Comparison of ENCODE assay signal across 16 mouse cellular contexts in genomic region chr8:110362975-110363374, GRCm38 (mm10).
"Had no signal": no experiment of that assay in that cellular context is flagged by ENCODE, and none has a peak within 500 bp of the region (broad histone marks: within the 10 kb centered on the region; RNA-seq: fewer than 3 reads in every experiment).

No protein-coding gene starts in this region.

- H3K4me1 ChIP-seq: neural tube, embryonic 13.5 days; neural tube, embryonic 15.5 days; stomach, embryonic 15.5 days had no signal

- H3K4me2 ChIP-seq: neural tube, embryonic 13.5 days; neural tube, embryonic 15.5 days; stomach, embryonic 15.5 days had no signal

- H3K27me3 ChIP-seq: neural tube, embryonic 13.5 days; neural tube, embryonic 15.5 days; stomach, embryonic 15.5 days had no signal

- H3K9me3 ChIP-seq: neural tube, embryonic 13.5 days; neural tube, embryonic 15.5 days; stomach, embryonic 15.5 days had no signal

- H3K4me3 ChIP-seq: neural tube, embryonic 13.5 days; neural tube, embryonic 15.5 days; stomach, embryonic 15.5 days had no signal

- H3K9ac ChIP-seq: neural tube, embryonic 13.5 days; neural tube, embryonic 15.5 days; stomach, embryonic 15.5 days had no signal

- DNase-seq: retina, postnatal 1 day; right cerebral cortex, adult 18-20 months; right cerebral cortex, postnatal 14 days; right cerebral cortex, postnatal 25 days; right cerebral cortex, postnatal 4 days; spleen, adult 18-20 months; thymus, adult 18-20 months; thymus, adult 2 months; thymus, postnatal 14 days; thymus, postnatal 25 days; thymus, postnatal 36 days; thymus, postnatal 4 days had no signal

- H3K27ac ChIP-seq: neural tube, embryonic 13.5 days; neural tube, embryonic 15.5 days; stomach, embryonic 15.5 days; stomach, postnatal 0 days had no signal

- H3K36me3 ChIP-seq: neural tube, embryonic 13.5 days; neural tube, embryonic 15.5 days; stomach, embryonic 15.5 days had no signal
